Mouse (Mus musculus) hindbrain, embryonic 11.5 days (tissue): ENCODE data around the gene Tram2. TPM values are rescaled to one million over a fixed set of nuclear protein-coding genes. Genes with fewer than 3 reads are reported as not detected.
A peak's percentile ranks its signal among the peaks of the same experiment; 100 is the strongest.

Experiments
- ATAC-seq: fragments of 200-750 bp; cut with Nextera tagmentation; 2 replicates; pipeline ENCODE4 v1.8.0; 2017; ENCODE audit warnings: mild to moderate bottlenecking, moderate TSS enrichment, moderate library complexity; ENCODE audit not compliant: low FRiP score
- DNase-seq: peaks from one replicate; pipeline ENCODE4 v3.0.0-alpha.2; 2015; ENCODE audit warnings: low spot score
- H3K27ac ChIP-seq: fragments of 300-500 bp; sonication (generic); 2 replicates; pipeline ENCODE4 v1.5.1; 2014; ENCODE audit warnings: mild to moderate bottlenecking, low read depth, low read length
- H3K27me3 ChIP-seq: fragments of 300-500 bp; sonication (generic); 2 replicates; pipeline ENCODE4 v1.6.1; 2014; ENCODE audit warnings: mild to moderate bottlenecking, low read length, moderate library complexity, mixed read lengths; ENCODE audit not compliant: control insufficient read depth, insufficient read depth
- H3K36me3 ChIP-seq: fragments of 300-500 bp; sonication (generic); 2 replicates; pipeline ENCODE4 v1.6.1; 2014; ENCODE audit warnings: mild to moderate bottlenecking, low read length, moderate library complexity, mixed read lengths; ENCODE audit not compliant: control insufficient read depth, insufficient read depth
- H3K4me1 ChIP-seq: fragments of 300-500 bp; sonication (generic); replicated peaks from 2 replicates; pipeline ENCODE4 v1.6.1; 2014; ENCODE audit warnings: low read length, mixed read lengths; ENCODE audit not compliant: control insufficient read depth, insufficient read depth
- H3K4me2 ChIP-seq: fragments of 300-500 bp; sonication (generic); replicated peaks from 2 replicates; pipeline ENCODE4 v1.6.1; 2014; ENCODE audit warnings: mild to moderate bottlenecking, low read depth, low read length
- H3K4me3 ChIP-seq: fragments of 300-500 bp; sonication (generic); 2 replicates; pipeline ENCODE4 v1.5.1; 2014; ENCODE audit warnings: low read depth, low read length
- H3K9ac ChIP-seq: fragments of 300-500 bp; sonication (generic); 2 replicates; pipeline ENCODE4 v1.6.1; 2014; ENCODE audit warnings: low read depth, low read length
- H3K9me3 ChIP-seq: fragments of 300-500 bp; sonication (generic); 2 replicates; pipeline ENCODE4 v1.6.1; 2016; ENCODE audit warnings: low read length; ENCODE audit not compliant: control insufficient read depth
- WGBS: fragments of 180-500 bp; shearing (Covaris S2); extraction: QIAGEN DNeasy Blood & Tissue Kit; methylation state at CpG from one replicate; pipeline ENCODE4 v1.1.7; 2014; 5-methylcytosine and 5-hydroxymethylcytosine counted together
- polyA plus RNA-seq: library from polyadenylated mRNA; unstranded; fragments of >200 nt; fragmentation: Nextera tagmentation; extraction: Ambion mirVana; gene quantifications from 2 replicates; pipeline ENCODE4 v1.2.1, GENCODE M21; 2014

Gene Tram2
- polyA plus RNA-seq, 1 experiment from 2014 or later = 6.6 TPM

GRCm38 (mm10) chr1:20981764-20982163, 97.3 kb downstream of the Tram2 start:
- no peak for ATAC-seq
- Histone ChIP-seq H3K9me3 (no peaks in the 10 kb centered on the region), H3K27me3 (no peaks in the 10 kb centered on the region), H3K9ac (no peak overlapping the region), H3K4me1 (no peaks in the 10 kb centered on the region), H3K27ac (no peak overlapping the region), H3K4me2 (no peak overlapping the region), H3K36me3 (no peaks in the 10 kb centered on the region), H3K4me3 (no peak overlapping the region)
- DNase-seq = no peak
- WGBS = 91% methylated on average over 6 of the region's 6 CpGs

GRCm38 (mm10) chr1:20980553-20980952, 98.5 kb downstream of the Tram2 start:
- Histone ChIP-seq H3K4me3 (no peak overlapping the region), H3K27me3 (no peaks in the 10 kb centered on the region), H3K9me3 (no peaks in the 10 kb centered on the region), H3K36me3 (no peaks in the 10 kb centered on the region), H3K4me1 (no peaks in the 10 kb centered on the region), H3K9ac (no peak overlapping the region), H3K27ac (no peak overlapping the region), H3K4me2 (no peak overlapping the region)
- ATAC-seq = no peak
- 53% methylated on average over 1 of the region's 1 CpGs for WGBS
- DNase-seq = no peak

DNA sequence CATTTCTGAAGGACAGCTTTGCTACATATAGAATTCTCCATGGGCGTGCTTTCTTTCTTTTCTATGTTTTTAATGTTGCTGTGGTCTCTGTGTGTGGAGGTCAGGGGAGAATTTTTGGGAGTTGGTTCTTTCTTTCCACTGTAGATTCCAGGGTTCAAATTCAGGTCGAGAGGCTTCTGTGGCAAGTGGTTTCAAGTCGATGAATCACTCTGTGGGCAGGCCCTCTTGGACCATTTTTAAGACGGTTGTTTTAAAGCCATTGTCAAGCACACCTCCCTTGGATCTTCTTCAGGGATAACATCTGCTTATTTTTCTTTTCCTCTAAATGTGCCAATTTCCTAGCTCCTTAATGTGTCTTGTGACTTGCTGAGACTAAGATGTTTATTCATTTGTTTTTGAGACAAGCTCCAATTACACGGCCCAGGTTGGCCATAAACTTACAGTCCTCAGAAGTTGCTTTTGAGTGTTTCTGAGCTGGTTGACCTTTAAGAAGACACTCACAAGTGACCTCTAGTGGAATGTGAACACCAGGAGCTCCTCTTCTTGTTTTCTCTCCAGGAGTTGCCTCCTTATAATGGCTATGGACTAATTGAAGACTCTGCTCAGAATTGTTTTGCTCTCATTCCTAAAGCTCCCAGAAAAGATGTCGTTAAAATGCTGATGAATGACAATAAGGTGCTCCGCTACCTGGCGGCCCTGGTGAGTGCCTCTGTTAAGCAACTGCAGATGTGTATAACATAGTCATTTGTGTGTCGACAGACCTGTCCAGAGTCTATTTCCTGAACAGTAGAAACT, 104.5 kb downstream of the Tram2 start:
- Histone ChIP-seq H3K27ac (no peak overlapping the region), H3K27me3 (no peaks in the 10 kb centered on the region), H3K9ac (no peak overlapping the region), H3K9me3 (no peaks in the 10 kb centered on the region), H3K4me2 (no peak overlapping the region), H3K4me3 (no peak overlapping the region), H3K4me1 (no peaks in the 10 kb centered on the region), H3K36me3 (no peaks in the 10 kb centered on the region)
- ATAC-seq (no peak), DNase-seq (no peak)
- WGBS = 80% methylated on average over 9 of the region's 9 CpGs

DNA sequence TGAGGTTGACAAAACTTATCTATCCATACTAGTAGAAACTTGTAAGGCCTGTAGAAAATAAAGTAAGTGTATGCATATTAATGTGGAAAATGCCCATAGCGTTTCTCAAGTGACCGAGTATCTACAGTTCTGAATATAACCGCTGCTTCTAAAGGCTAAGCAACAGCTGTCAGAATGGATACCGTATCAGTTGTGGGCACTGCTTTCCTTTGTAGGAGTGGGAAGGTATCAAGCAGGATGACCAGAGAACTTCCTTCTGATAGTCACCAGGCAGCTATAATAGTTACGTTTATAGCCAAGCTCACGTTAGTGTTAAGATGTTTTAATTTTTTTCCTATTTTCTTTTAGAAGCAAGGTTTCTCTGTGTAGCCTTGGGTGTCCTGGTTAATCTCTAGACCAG, 105.6 kb downstream of the Tram2 start:
- no peaks in the 10 kb centered on the region for H3K4me1 ChIP-seq
- no peak overlapping the region for H3K4me3 ChIP-seq
- no peaks in the 10 kb centered on the region for H3K9me3 ChIP-seq
- DNase-seq (no peak), ATAC-seq (no peak)
- no peaks in the 10 kb centered on the region for H3K36me3 ChIP-seq
- 93% methylated on average over 6 of the region's 6 CpGs for WGBS
- H3K27ac ChIP-seq = no peak overlapping the region
- no peaks in the 10 kb centered on the region for H3K27me3 ChIP-seq
- H3K9ac ChIP-seq = no peak overlapping the region
- H3K4me2 ChIP-seq = no peak overlapping the region

GRCm38 (mm10) chr1:20969642-20970041, 109.4 kb downstream of the Tram2 start:
- H3K9me3 ChIP-seq = no peaks in the 10 kb centered on the region
- no peak overlapping the region for H3K4me3 ChIP-seq
- no peak overlapping the region for H3K27ac ChIP-seq
- no peaks in the 10 kb centered on the region for H3K36me3 ChIP-seq
- ATAC-seq (no peak), DNase-seq (no peak)
- H3K27me3 ChIP-seq = no peaks in the 10 kb centered on the region
- H3K4me1 ChIP-seq = no peaks in the 10 kb centered on the region
- no peak overlapping the region for H3K9ac ChIP-seq
- 83% methylated on average over 2 of the region's 2 CpGs for WGBS
- H3K4me2 ChIP-seq = no peak overlapping the region

DNA sequence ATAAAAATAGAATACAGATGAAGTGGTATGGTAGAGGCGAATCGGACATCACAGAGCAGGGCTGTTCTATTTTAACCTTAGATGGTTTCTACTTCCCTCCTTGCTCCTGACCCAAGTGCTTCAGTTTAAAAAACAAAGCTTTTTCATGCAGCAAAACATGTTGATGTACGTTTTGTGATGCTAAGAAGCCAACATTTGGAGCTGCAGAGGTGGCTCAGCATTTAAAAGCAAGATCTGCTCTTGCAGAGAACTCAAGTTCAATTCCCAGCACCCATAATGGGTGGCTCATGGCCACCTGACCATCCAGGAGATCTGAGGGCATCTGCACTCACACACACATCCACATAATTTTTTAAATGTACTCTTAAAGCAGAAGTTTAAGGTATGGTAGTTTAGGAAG, 124.2 kb downstream of the Tram2 start:
- WGBS = 81% methylated on average over 3 of the region's 3 CpGs
- DNase-seq (no peak), ATAC-seq (no peak)
- Histone ChIP-seq H3K4me1 (no peaks in the 10 kb centered on the region; the same call in 1 of the 2 replicates), H3K9ac (no peak overlapping the region), H3K36me3 (no peaks in the 10 kb centered on the region), H3K9me3 (no peaks in the 10 kb centered on the region), H3K27me3 (no peaks in the 10 kb centered on the region), H3K4me2 (no peak overlapping the region), H3K4me3 (no peak overlapping the region), H3K27ac (no peak overlapping the region)

DNA sequence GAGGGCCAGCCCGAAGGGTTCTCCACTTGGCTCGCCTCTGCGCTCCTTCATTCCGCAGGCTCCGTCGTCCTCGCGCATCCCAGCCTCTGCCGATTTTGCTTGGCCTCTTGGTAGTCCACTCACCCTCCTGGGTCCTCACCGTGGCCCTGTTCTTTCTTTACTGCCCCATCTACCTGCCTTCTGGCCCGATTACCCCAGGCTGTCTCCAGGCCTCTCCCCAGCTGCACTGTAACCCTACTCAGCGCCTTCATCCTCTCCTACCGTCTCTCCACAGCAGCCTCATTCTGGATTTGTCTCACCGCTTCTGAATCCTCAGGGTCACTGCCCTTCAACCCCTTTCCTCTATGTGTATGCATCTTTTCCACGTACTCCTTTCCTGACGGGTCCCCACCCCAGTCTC, 127.2 kb downstream of the Tram2 start:
- Histone ChIP-seq H3K27ac (peak overlapping the region; percentile 90), H3K9ac (peak overlapping the region; percentile 74), H3K4me3 (peak overlapping the region; percentile 40), H3K4me1 (no peaks in the 10 kb centered on the region; the same call in 1 of the 2 replicates), H3K4me2 (peak overlapping the region; percentile 69), H3K27me3 (no peaks in the 10 kb centered on the region), H3K36me3 (no peaks in the 10 kb centered on the region), H3K9me3 (no peaks in the 10 kb centered on the region)
- DNase-seq (no peak), ATAC-seq (no peak)
- WGBS = 2% methylated on average over 14 of the region's 16 CpGs

- peak; percentile 97 for DNase-seq
- peak within 1 kb of the TSS; percentile 74 for H3K9ac ChIP-seq
- H3K4me3 ChIP-seq = peak within 1 kb of the TSS; percentile 40
- H3K27ac ChIP-seq = peak within 1 kb of the TSS; percentile 90
- no peaks in the 10 kb centered on the region; the same call in 1 of the 2 replicates for H3K4me1 ChIP-seq
- 4% methylated on average over 18 of the region's 23 CpGs for WGBS
- no peaks in the 10 kb centered on the region for H3K36me3 ChIP-seq
- H3K27me3 ChIP-seq = no peaks in the 10 kb centered on the region
- peak; percentile 99 for ATAC-seq
- no peaks in the 10 kb centered on the region for H3K9me3 ChIP-seq
- peak within 1 kb of the TSS; percentile 69 for H3K4me2 ChIP-seq
Measured at GRCm38 (mm10) chr1:20951300-20951763, 127.7 kb downstream of the Tram2 start, which contains the start of gene Efhc1. Gene Efhc1, plus strand, starts transcription at chr1:20951626.
